Mouse (Mus musculus) layer of hippocampus, postnatal 10 days (tissue): ENCODE data around the gene Dgkh. TPM values are rescaled to one million over a fixed set of nuclear protein-coding genes. Genes with fewer than 3 reads are reported as not detected.

Experiments
- total RNA-seq, 2 experiments: library from RNA; stranded (reverse); gene quantifications; 2 replicates each; pipeline ENCODE4 v1.2.3; 2021

Gene Dgkh
- total RNA-seq, 2 experiments from 2014 or later, result 62.3 to 63.5 TPM

Other genes with a start within 250 kb of the Dgkh start
- gene Akap11, start 196.0 kb downstream of the Dgkh start, total RNA-seq, result 100 to 1,000 TPM; 155 to 162 TPM
- gene Vwa8, start 116.3 kb upstream of the Dgkh start, total RNA-seq, result 10 to 100 TPM; 18.6 to 21.4 TPM